Comparison of ENCODE assay signal across 11 mouse cellular contexts in genomic region chr4:10204224-10204623, GRCm38 (mm10).
"Had no signal": no experiment of that assay in that cellular context is flagged by ENCODE, and none has a peak within 500 bp of the region (broad histone marks: within the 10 kb centered on the region; RNA-seq: fewer than 3 reads in every experiment).

No protein-coding gene starts in this region.

- H3K27ac ChIP-seq: kidney, embryonic 15.5 days; liver, embryonic 13.5 days; neural tube, embryonic 15.5 days had no signal

- DNase-seq: kidney, adult 2 months; kidney, postnatal 14 days; liver; liver, embryonic 13.5 days; liver, postnatal 0 days; midbrain, embryonic 14.5 days; thymus, adult 18-20 months; thymus, postnatal 14 days had no signal

- H3K36me3 ChIP-seq: kidney, embryonic 15.5 days; liver, embryonic 13.5 days; neural tube, embryonic 15.5 days had no signal

- ATAC-seq: liver, postnatal 0 days had no signal

- H3K4me2 ChIP-seq: kidney, embryonic 15.5 days; liver, embryonic 13.5 days; neural tube, embryonic 15.5 days had no signal

- H3K4me1 ChIP-seq: kidney, embryonic 15.5 days; liver, embryonic 13.5 days; neural tube, embryonic 15.5 days had no signal

- H3K9me3 ChIP-seq: kidney, embryonic 15.5 days; liver, embryonic 13.5 days; neural tube, embryonic 15.5 days had no signal

- H3K4me3 ChIP-seq: kidney, embryonic 15.5 days; liver, embryonic 13.5 days; myocyte; neural tube, embryonic 15.5 days had no signal

- H3K9ac ChIP-seq: kidney, embryonic 15.5 days; liver, embryonic 13.5 days; liver, postnatal 0 days; neural tube, embryonic 15.5 days had no signal

- H3K27me3 ChIP-seq: kidney, embryonic 15.5 days; liver, embryonic 13.5 days; neural tube, embryonic 15.5 days had no signal
